Mouse (Mus musculus) mature B cell (primary cell): ENCODE results near the gene Crb2.

Source experiments
- in situ Hi-C: fragments of 300-500 bp; cut with MboI; formaldehyde crosslinking; loops from 2 replicates; pipeline ENCODE4 v1.14.3; 2019

The Crb2 gene

GRCm38 (mm10) chr2:37767080-37767547 lies 8.9 kb upstream of the Crb2 start:
- in situ Hi-C loops: no loop called here

- in situ Hi-C loops: no loop called here
Measured at GRCm38 (mm10) chr2:37767739-37768138, 8.3 kb upstream of the Crb2 start.

GRCm38 (mm10) chr2:37768903-37769302 lies 7.1 kb upstream of the Crb2 start:
- in situ Hi-C loops: no loop called here

DNA sequence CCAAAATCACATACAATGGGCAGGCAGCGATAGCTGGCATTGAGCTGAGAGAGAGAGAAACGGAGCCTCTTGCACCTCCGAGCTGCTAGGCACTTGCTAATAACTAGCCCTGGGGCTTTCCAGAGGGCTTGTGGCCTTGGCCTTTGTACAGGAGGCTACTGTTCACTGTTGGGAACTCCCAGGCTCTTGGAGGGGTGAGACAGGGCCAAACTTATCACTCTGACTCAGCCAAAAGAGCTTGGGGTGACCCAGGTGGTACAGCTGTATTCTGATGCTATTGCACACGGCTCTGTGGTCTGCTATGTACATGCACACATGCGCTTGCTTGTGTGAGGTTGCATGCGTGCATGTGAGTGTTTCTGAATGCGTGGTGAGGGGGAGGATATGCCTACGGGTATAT lies 6.3 kb upstream of the Crb2 start:
- in situ Hi-C loops: no loop called here

- in situ Hi-C loops: no loop called here
Measured at GRCm38 (mm10) chr2:37771618-37772285, 4.3 kb upstream of the Crb2 start.

DNA sequence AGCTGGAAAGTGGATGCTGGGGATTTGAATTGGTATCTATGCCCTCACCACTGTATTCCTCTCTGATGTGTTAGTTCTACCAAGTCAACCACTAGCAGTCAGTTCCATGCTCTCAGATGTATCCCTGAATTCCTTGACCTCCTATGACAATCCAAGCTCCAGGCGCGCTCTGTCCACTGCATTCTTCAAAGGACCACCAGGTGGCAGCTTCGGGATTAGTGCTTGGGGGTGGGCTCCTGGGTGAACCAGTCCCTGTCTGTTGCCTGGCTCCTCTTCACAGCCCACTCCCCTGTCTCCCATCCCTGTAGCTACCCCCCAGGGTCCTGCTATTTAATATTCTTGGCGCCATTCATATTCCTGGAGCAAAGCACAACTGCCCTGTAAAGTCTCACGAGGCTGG lies 1.5 kb upstream of the Crb2 start:
- in situ Hi-C loops: no loop called here

- in situ Hi-C loops: no loop called here
Measured at GRCm38 (mm10) chr2:37776611-37777411, 762 bp downstream of the Crb2 start.

- in situ Hi-C loops: no loop called here
Measured at GRCm38 (mm10) chr2:37777958-37778720, 2.1 kb downstream of the Crb2 start.

DNA sequence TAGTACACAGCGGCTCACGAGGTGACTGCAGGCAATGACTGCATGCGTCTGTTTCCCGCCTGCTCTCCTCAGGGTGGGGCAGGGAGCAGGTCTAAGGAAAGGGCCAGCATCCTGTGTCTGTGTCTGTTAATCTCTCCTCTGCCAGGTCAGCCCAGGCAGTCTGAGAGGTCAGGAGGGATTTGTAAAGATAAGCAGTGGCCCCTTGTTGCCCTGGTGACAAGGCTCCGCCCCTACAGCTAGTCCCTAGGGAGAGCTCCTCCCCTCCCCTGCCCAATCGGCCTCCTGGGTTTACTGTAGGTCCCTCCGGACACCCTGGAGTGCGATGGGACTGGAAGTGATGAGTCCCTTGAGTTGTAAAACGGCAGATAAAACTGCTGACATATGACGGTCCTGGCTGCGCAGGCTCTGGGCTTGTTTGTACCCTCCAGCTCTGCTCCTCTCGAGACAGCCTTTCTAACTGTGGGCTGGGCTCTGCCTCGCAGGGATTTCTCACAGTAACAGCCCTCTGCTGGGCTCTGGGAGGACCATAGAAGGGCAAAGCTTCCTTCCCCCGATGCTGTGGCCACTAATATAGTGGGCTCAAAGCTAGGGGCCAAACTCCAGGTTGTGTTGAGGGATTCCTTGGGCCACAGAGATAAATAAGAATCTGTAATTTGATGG lies 4.4 kb downstream of the Crb2 start:
- in situ Hi-C loops: no loop called here

- in situ Hi-C loops: no loop called here
Measured at GRCm38 (mm10) chr2:37781421-37781820, 5.4 kb downstream of the Crb2 start.

- in situ Hi-C loops: no loop called here
Measured at GRCm38 (mm10) chr2:37782002-37782401, 6.0 kb downstream of the Crb2 start.

GRCm38 (mm10) chr2:37784473-37784872 lies 8.4 kb downstream of the Crb2 start:
- in situ Hi-C loops: no loop called here

DNA sequence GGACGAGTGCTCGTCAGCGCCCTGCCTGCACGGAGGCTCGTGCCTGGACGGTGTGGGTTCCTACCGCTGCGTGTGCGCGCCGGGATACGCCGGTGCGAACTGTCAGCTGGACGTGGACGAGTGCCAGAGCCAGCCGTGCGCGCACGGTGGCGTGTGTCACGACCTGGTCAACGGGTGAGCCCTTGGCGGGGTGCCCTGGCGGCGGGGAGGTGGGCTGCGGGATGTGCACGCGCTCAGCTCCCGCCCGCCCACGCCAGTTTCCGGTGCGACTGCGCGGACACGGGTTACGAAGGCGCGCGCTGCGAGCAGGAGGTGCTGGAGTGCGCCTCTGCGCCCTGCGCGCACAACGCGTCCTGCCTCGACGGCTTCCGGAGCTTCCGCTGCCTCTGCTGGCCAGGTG lies 10.4 kb downstream of the Crb2 start:
- in situ Hi-C loops: no loop called here

DNA sequence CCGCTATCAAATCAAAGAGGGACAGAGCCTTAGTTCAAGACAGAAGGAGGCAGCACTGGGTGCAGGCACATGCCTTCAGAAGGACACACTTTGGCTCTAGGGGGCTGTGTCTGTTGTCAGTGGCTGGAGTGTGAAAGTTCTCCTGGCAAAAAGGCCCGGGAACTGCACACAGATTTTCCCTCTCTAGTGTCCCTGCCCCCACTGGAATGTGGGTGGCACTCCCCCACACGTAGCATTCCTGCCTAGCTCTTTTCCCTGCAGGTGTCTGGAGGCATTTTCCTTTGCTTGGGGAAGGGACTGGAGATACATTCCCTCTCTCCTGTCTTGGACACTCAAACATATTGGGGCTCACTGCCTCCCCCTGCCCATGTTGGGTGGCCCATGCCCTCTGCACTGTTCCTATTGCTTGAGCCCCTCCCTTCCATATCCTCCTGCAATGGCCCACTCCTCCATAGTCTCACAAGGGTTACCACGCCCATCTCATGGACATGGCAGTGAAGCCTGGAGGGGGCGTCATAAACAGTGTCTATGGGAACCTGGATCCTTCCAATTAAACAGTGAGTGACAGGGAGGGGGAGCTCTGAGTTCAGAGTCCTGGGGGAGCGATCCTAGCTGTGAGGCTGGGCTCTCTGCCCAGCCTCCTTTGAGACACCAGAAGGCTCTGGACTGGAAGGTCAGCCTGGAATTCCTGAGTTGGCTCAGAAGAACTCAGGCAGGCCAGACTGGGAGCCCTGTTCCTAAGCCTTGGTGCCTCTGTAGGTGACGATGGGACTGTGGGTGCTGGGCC lies 12.3 kb downstream of the Crb2 start:
- in situ Hi-C loops: no loop called here

DNA sequence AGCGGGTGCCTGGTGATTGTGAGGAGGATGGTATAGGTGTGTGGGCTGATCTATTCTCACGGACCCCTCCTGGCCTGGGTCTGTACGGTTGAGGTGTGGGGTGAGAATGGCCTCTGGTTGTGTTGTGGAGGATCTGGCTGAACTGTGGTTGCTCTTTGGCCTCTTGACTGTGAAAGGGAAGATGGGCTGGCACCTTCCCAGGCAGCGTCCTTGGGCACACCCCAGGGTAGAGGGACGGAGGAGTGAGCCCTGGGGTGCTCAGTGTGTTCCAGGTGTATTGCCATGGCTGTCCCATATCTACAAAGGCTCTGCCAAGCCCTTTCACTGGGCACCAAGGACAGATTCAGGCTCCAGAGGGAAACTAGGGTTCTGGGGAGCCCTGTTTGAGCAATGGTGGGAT lies 13.0 kb downstream of the Crb2 start:
- in situ Hi-C loops: no loop called here

GRCm38 (mm10) chr2:37789995-37790394 lies 13.9 kb downstream of the Crb2 start:
- in situ Hi-C loops: no loop called here

- in situ Hi-C loops: no loop called here
Measured at GRCm38 (mm10) chr2:37790738-37791137, 14.7 kb downstream of the Crb2 start.

GRCm38 (mm10) chr2:37791340-37791739 lies 15.3 kb downstream of the Crb2 start:
- in situ Hi-C loops: no loop called here

DNA sequence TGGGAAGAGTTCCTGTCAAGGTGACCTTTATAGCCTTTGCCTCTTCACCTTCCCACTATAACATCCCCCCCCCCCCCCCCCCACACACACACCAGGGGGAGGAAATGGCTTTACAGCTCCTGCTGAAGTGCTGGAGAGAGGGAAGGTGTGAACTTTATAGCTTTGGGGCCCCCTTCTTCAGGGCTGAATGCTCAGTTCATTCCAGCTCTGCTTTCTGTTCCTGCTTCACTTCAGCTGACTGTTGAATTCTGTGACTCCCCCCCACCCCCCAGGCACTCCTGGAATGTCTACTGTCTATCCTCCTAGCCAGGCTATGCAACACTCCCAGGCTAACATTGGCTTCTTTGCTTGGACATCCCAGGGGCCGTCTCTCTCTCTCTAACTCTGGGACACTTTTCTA lies 20.0 kb downstream of the Crb2 start:
- in situ Hi-C loops: no loop called here

- in situ Hi-C loops: no loop called here
Measured at GRCm38 (mm10) chr2:37797046-37797445, 21.0 kb downstream of the Crb2 start.

DNA sequence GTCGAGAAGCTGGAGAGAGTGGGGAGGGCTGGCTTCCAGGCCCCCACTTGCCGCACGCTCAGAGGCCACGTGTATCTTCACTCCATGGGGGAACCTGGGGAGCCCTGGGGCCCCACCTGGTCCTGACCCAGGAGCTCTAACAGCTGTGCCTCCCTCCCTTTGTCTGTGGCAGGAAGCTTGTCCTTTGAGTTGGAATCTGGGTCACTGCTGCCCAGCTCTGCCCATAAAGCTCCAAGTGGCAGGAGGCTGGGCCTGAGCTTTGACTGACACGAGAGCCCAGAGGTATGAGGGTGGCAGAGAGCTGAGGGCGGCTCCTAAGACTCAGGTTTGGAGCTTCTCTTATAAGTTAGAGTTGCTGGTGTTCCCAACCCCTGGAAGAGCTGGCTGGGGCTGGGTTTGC lies 23.1 kb downstream of the Crb2 start:
- in situ Hi-C loops: no loop called here
